Mouse (Mus musculus): ENCODE measurements at regions not wholly inside any gene's neighbourhood (a gene's known extent, or its start where the extent isn't known, plus 50 kb on each side); places are given as distances from the start of the nearest gene placed in this dataset.
A peak's percentile ranks its signal among the peaks of the same experiment; 100 is the strongest.

- 68% methylated on average over 7 of the region's 7 CpGs for WGBS
- ATAC-seq, result no peak
- Histone ChIP-seq H3K4me3 (replicated peaks) (no peak overlapping the region), H3K4me1 (replicated peaks) (peaks cover 33% of the 10 kb centered on the region), H3K36me3 (no peaks in the 10 kb centered on the region), H3K4me2 (replicated peaks) (no peak overlapping the region), H3K9ac (replicated peaks) (no peak overlapping the region), H3K9me3 (no peaks in the 10 kb centered on the region), H3K27me3 (0 out of 2 replicates have a peak, but pooled peaks cover 2% of the 10 kb centered on the region), H3K27ac (no peak overlapping the region)
Observed at GRCm38 (mm10) chr9:63877864-63878263, 120.1 kb upstream of the Smad3 start.

- Histone ChIP-seq H3K27me3 (no peaks in the 10 kb centered on the region), H3K9me3 (no peaks in the 10 kb centered on the region), H3K27ac (no peak overlapping the region), H3K4me1 (replicated peaks) (peaks cover 33% of the 10 kb centered on the region), H3K9ac (replicated peaks) (no peak overlapping the region), H3K36me3 (no peaks in the 10 kb centered on the region), H3K4me2 (replicated peaks) (no peak overlapping the region), H3K4me3 (replicated peaks) (no peak overlapping the region)
- no peak for ATAC-seq
- 50% methylated on average over 13 of the region's 13 CpGs for WGBS
Observed at GRCm38 (mm10) chr9:63876886-63877285, 119.1 kb upstream of the Smad3 start.

GRCm38 (mm10) chr9:63876023-63876422, 118.2 kb upstream of the Smad3 start:
- WGBS, result 95% methylated on average over 12 of the region's 12 CpGs
- Histone ChIP-seq H3K27ac (no peak overlapping the region), H3K9ac (replicated peaks) (no peak overlapping the region), H3K27me3 (no peaks in the 10 kb centered on the region), H3K4me2 (replicated peaks) (no peak overlapping the region), H3K9me3 (0 out of 2 replicates have a peak, but pooled peaks cover 5% of the 10 kb centered on the region), H3K36me3 (no peaks in the 10 kb centered on the region), H3K4me3 (replicated peaks) (no peak overlapping the region), H3K4me1 (replicated peaks) (peaks cover 25% of the 10 kb centered on the region)
- no peak for ATAC-seq

GRCm38 (mm10) chr9:63875193-63875592, 117.4 kb upstream of the Smad3 start:
- Histone ChIP-seq H3K27me3 (no peaks in the 10 kb centered on the region), H3K36me3 (no peaks in the 10 kb centered on the region), H3K9me3 (peaks cover 5% of the 10 kb centered on the region), H3K4me3 (replicated peaks) (no peak overlapping the region), H3K9ac (replicated peaks) (no peak overlapping the region), H3K27ac (no peak overlapping the region), H3K4me2 (replicated peaks) (no peak overlapping the region), H3K4me1 (replicated peaks) (peaks cover 17% of the 10 kb centered on the region)
- no peak for ATAC-seq
- 88% methylated on average over 5 of the region's 5 CpGs for WGBS

GRCm38 (mm10) chr9:63864350-63864749, 106.6 kb upstream of the Smad3 start:
- H3K4me2 ChIP-seq (replicated peaks), result no peak overlapping the region
- peak; percentile 55 for ATAC-seq
- H3K27me3 ChIP-seq, result no peaks in the 10 kb centered on the region
- peaks cover 16% of the 10 kb centered on the region for H3K4me1 ChIP-seq (replicated peaks)
- no peak overlapping the region for H3K9ac ChIP-seq (replicated peaks)
- H3K4me3 ChIP-seq (replicated peaks), result no peak overlapping the region
- no peaks in the 10 kb centered on the region for H3K36me3 ChIP-seq
- H3K27ac ChIP-seq, result peak overlapping the region; percentile 67; the same call in 1 of the 2 replicates
- no peaks in the 10 kb centered on the region for H3K9me3 ChIP-seq
- WGBS, result 30% methylated on average over 11 of the region's 11 CpGs

- H3K4me3 ChIP-seq (replicated peaks), result no peak overlapping the region
- no peak overlapping the region for H3K4me2 ChIP-seq (replicated peaks)
- 79% methylated on average over 4 of the region's 4 CpGs for WGBS
- no peak for ATAC-seq
- H3K4me1 ChIP-seq (replicated peaks), result peaks cover 16% of the 10 kb centered on the region
- H3K36me3 ChIP-seq, result no peaks in the 10 kb centered on the region
- H3K27me3 ChIP-seq, result no peaks in the 10 kb centered on the region
- H3K9ac ChIP-seq (replicated peaks), result no peak overlapping the region
- no peak overlapping the region for H3K27ac ChIP-seq
- no peaks in the 10 kb centered on the region for H3K9me3 ChIP-seq
Observed at GRCm38 (mm10) chr9:63863328-63863727, 105.5 kb upstream of the Smad3 start.

GRCm38 (mm10) chr9:63862427-63862826, 104.6 kb upstream of the Smad3 start:
- Histone ChIP-seq H3K36me3 (no peaks in the 10 kb centered on the region), H3K4me3 (replicated peaks) (no peak overlapping the region), H3K9me3 (no peaks in the 10 kb centered on the region), H3K9ac (replicated peaks) (no peak overlapping the region), H3K27ac (no peak overlapping the region), H3K4me1 (replicated peaks) (peaks cover 16% of the 10 kb centered on the region), H3K27me3 (no peaks in the 10 kb centered on the region), H3K4me2 (replicated peaks) (no peak overlapping the region)
- 0 out of 2 replicates have a peak, but pooled peaks have one; percentile 11 for ATAC-seq
- WGBS, result 40% methylated on average over 6 of the region's 6 CpGs

GRCm38 (mm10) chr9:63861418-63861817, 103.6 kb upstream of the Smad3 start:
- H3K9me3 ChIP-seq, result no peaks in the 10 kb centered on the region
- H3K36me3 ChIP-seq, result no peaks in the 10 kb centered on the region
- H3K4me2 ChIP-seq (replicated peaks), result no peak overlapping the region
- H3K27ac ChIP-seq, result no peak overlapping the region
- H3K27me3 ChIP-seq, result no peaks in the 10 kb centered on the region
- no peak for ATAC-seq
- H3K4me1 ChIP-seq (replicated peaks), result peaks cover 16% of the 10 kb centered on the region
- H3K9ac ChIP-seq (replicated peaks), result no peak overlapping the region
- WGBS, result 89% methylated on average over 4 of the region's 4 CpGs
- H3K4me3 ChIP-seq (replicated peaks), result no peak overlapping the region

GRCm38 (mm10) chr9:63860196-63860595, 102.4 kb upstream of the Smad3 start:
- H3K27me3 ChIP-seq, result no peaks in the 10 kb centered on the region
- H3K9ac ChIP-seq (replicated peaks), result no peak overlapping the region
- H3K9me3 ChIP-seq, result no peaks in the 10 kb centered on the region
- WGBS, result 80% methylated on average over 2 of the region's 2 CpGs
- H3K4me1 ChIP-seq (replicated peaks), result peaks cover 16% of the 10 kb centered on the region
- H3K4me2 ChIP-seq (replicated peaks), result no peak overlapping the region
- no peak overlapping the region for H3K27ac ChIP-seq
- H3K4me3 ChIP-seq (replicated peaks), result no peak overlapping the region
- no peak for ATAC-seq
- H3K36me3 ChIP-seq, result no peaks in the 10 kb centered on the region

- Histone ChIP-seq H3K4me1 (replicated peaks) (no peaks in the 10 kb centered on the region; the same call in 1 of the 2 replicates), H3K27ac (no peak overlapping the region), H3K9me3 (no peaks in the 10 kb centered on the region), H3K27me3 (no peaks in the 10 kb centered on the region), H3K36me3 (no peaks in the 10 kb centered on the region), H3K9ac (replicated peaks) (no peak overlapping the region), H3K4me3 (replicated peaks) (no peak overlapping the region), H3K4me2 (replicated peaks) (no peak overlapping the region)
- 76% methylated on average over 9 of the region's 9 CpGs for WGBS
- ATAC-seq, result no peak
Observed at GRCm38 (mm10) chr9:63856065-63856736, 98.4 kb upstream of the Smad3 start.

GRCm38 (mm10) chr9:63851809-63852208, 94.0 kb upstream of the Smad3 start:
- H3K27ac ChIP-seq, result no peak overlapping the region
- H3K36me3 ChIP-seq, result no peaks in the 10 kb centered on the region
- no peak for ATAC-seq
- 63% methylated on average over 12 of the region's 12 CpGs for WGBS
- H3K27me3 ChIP-seq, result no peaks in the 10 kb centered on the region
- no peak overlapping the region for H3K4me2 ChIP-seq (replicated peaks)
- no peaks in the 10 kb centered on the region for H3K9me3 ChIP-seq
- H3K9ac ChIP-seq (replicated peaks), result no peak overlapping the region
- no peak overlapping the region for H3K4me3 ChIP-seq (replicated peaks)
- H3K4me1 ChIP-seq (replicated peaks), result no peaks in the 10 kb centered on the region; the same call in 1 of the 2 replicates

- no peak overlapping the region for H3K27ac ChIP-seq
- H3K4me2 ChIP-seq (replicated peaks), result no peak overlapping the region
- no peaks in the 10 kb centered on the region for H3K9me3 ChIP-seq
- no peak overlapping the region for H3K9ac ChIP-seq (replicated peaks)
- 80% methylated on average over 2 of the region's 2 CpGs for WGBS
- H3K27me3 ChIP-seq, result no peaks in the 10 kb centered on the region
- H3K4me3 ChIP-seq (replicated peaks), result no peak overlapping the region
- ATAC-seq, result no peak
- H3K36me3 ChIP-seq, result no peaks in the 10 kb centered on the region
- no peaks in the 10 kb centered on the region for H3K4me1 ChIP-seq (replicated peaks)
Observed at GRCm38 (mm10) chr9:63850316-63850693, 92.5 kb upstream of the Smad3 start.
